Mouse (Mus musculus) ovary, adult 2 months (tissue): ENCODE measurements around the gene Rspo3. TPM values are rescaled to one million over a fixed set of nuclear protein-coding genes. Genes with fewer than 3 reads are reported as not detected.

ENCODE experiments used
- polyA plus RNA-seq: library from polyadenylated mRNA; depleted of rRNA; stranded (reverse); fragments of >200 nt; gene quantifications from 2 replicates; pipeline ENCODE4 v1.2.3, GENCODE M21; 2012; rRNA removed

Rspo3 gene
- 9.3 and 10.6 TPM in 2 replicates for polyA plus RNA-seq

GRCm38 (mm10) chr10:29535546-29536260, at the start of gene Rspo3:
Rspo3 (minus strand) TSS chr10:29535867.

Other genes starting within 250 kb of the Rspo3 start
- 0.85 and 1.4 TPM in 2 replicates for gene Echdc1, start 222.7 kb downstream of the Rspo3 start, polyA plus RNA-seq
- gene Rnf146, start 173.4 kb downstream of the Rspo3 start, polyA plus RNA-seq: 14.4 and 20.2 TPM in 2 replicates